Mouse (Mus musculus) spleen, postnatal 10 days (tissue): Measurements from ENCODE around the gene Krtap8-1.

Experiments
- DNase-seq, 2 experiments: peaks; one replicate each; pipeline ENCODE4 v3.0.0; 2021 to 2022; ENCODE audit warnings: low spot score in 2 of 2

Gene Krtap8-1

DNA sequence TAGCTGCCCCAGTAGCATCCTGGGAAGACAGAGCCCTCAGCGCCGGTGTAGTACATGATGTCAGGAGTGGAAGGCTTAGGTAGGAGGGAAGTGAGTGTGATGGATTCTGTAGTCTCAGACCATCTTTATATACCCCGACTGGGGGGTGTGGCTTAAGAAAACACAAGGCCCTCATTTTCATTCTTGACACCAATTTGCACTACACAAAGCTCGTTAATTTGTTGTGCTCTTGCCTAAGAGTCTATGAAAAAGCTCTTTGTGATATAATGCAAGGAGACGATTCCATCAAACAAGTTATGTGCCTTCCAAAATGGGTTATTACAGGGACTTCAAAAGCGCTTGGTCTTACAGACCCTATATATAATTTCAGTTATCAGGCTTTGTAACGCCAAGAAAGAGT is at the start of gene Krtap8-1:
Gene Krtap8-1, minus strand, starts transcription at position 101 of the 400 bp plus-strand sequence.
- no peak for DNase-seq

- no peak for DNase-seq
Measured at GRCm38 (mm10) chr16:89537349-89537748, 49.6 kb upstream of the Krtap8-1 start.

DNA sequence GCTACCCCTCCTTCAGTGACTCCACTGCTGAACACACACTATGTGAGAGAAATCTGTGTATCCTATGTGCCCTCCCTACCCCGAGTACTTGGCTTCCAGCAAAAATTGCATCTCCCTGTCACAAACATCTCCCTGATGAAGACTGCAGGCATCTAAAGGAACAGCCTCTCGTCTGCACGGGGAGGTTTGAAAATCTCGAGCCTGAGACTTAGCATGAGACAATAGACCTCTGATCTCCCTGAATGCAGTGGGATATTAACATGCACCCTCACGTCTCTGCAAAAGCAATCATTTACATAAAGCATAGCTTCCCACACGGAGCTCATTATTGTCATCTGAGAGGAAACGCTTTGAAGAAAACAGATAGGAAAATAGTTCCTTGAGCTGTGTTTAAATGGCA is 42.8 kb upstream of the Krtap8-1 start:
- DNase-seq, result no peak

DNA sequence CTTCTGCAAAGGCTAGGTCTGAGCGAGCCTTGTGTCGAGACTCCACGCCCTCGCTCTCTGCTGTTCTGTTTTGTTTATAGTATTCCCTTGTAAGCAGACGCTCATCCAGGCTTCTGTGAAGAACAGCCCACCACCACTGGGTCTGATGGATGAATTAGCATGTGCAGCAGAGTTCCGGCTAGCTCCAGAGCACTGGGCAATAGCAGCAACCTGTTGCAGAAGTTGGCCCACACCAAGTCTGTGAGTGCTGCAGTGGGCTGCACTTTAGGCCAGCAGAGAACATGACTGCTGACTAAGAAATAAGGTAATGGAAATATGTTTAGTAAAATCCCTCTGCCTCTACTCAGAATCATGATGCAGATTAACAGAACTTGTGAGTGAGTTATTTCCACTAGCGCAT is 42.1 kb upstream of the Krtap8-1 start:
- DNase-seq, result no peak

- no peak for DNase-seq
Measured at GRCm38 (mm10) chr16:89528380-89528779, 40.6 kb upstream of the Krtap8-1 start.

GRCm38 (mm10) chr16:89520996-89521395 is 33.2 kb upstream of the Krtap8-1 start:
- no peak for DNase-seq

- DNase-seq, result no peak
Measured at GRCm38 (mm10) chr16:89520555-89520954, 32.8 kb upstream of the Krtap8-1 start.

DNA sequence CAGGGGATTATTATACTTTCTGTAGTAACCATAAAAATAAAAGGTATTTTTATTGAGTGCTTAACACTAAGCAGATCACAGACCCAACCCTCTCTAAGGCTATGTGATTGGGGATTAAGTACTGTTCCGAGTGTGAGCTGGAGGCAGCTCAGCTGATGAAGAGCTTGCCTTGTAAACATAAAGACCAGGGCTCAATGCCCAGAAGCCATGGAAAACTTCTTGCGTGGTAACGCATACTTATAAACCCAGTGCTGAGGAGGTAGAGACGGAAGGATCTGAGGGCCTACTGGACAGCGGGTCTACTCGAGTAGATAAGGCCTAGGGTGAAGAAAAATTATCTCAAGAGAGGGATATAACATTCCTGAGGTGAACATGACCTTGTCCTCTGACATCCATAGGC is 32.3 kb upstream of the Krtap8-1 start:
- no peak for DNase-seq

GRCm38 (mm10) chr16:89517635-89518034 is 29.9 kb upstream of the Krtap8-1 start:
- DNase-seq, result peak in 1 of 2 experiments; percentile 21

- no peak for DNase-seq
Measured at GRCm38 (mm10) chr16:89513431-89513830, 25.7 kb upstream of the Krtap8-1 start.

DNA sequence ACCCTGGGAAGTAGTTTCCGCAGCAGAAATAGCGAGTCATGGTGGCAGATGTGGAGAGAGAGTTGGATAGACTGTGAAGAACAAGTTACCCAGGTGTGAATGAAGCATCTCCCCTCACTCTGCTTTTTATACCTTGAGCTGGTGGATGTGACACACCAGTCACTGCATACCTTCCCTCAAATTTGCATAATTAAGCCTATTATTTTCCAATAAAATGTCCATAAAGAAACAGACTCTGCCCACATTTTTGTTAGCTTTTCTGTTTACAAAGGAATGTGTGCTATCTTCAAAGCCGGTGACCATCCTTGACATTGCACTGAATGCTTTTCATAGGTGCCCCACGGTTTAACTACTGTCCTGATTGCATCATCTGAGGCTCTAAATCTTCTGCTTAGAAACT is 20.5 kb upstream of the Krtap8-1 start, which contains the start of gene Krtap7-1:
Gene Krtap7-1, minus strand, starts transcription at position 101 of the 400 bp plus-strand sequence.
- no peak for DNase-seq

- DNase-seq, result no peak
Measured at GRCm38 (mm10) chr16:89503571-89503970, 15.8 kb upstream of the Krtap8-1 start.

- DNase-seq, result no peak
Measured at GRCm38 (mm10) chr16:89501870-89502269, 14.1 kb upstream of the Krtap8-1 start.

- no peak for DNase-seq
Measured at GRCm38 (mm10) chr16:89497002-89497401, 9.2 kb upstream of the Krtap8-1 start.

- DNase-seq, result no peak
Measured at GRCm38 (mm10) chr16:89495394-89496153, 7.8 kb upstream of the Krtap8-1 start.

- DNase-seq, result no peak
Measured at GRCm38 (mm10) chr16:89477679-89478314, 10.0 kb downstream of the Krtap8-1 start.

DNA sequence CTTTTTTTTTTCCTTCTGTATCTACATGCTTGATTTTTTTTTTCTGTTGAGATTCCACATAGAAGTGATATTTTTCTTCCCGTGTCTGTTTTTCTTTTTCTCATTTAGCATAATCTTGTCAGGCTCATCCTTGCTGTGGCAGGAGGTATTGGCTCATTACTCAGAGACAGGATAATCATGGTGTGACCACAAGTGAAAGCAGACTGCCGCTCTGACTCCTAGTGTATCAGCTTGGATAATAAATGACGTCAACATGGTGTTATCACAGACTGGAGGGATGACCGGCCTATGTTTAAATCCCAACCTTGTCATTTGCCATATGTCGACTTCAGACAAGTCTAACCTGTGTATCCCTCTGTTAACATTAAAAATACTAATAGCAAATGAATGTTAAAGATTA is 26.6 kb downstream of the Krtap8-1 start:
- DNase-seq, result no peak
